Mouse (Mus musculus) layer of hippocampus, adult 2 months (tissue): ENCODE measurements at regions not wholly inside any gene's neighbourhood (a gene's known extent, or its start where the extent isn't known, plus 50 kb on each side); places are given as distances from the start of the nearest gene placed in this dataset.
A peak's percentile ranks its signal among the peaks of the same experiment; 100 is the strongest.

ENCODE experiments used
- DNase-seq, 2 experiments: peaks; one replicate each; pipeline ENCODE4 v3.0.0; 2022; ENCODE audit warnings: low spot score in 2 of 2
- H3K27ac ChIP-seq: fragments of 200-600 bp; 2 replicates; pipeline ENCODE4 v1.8.1; 2022
- H3K4me3 ChIP-seq: fragments of 200-600 bp; 2 replicates; pipeline ENCODE4 v1.8.1; 2022; ENCODE audit warnings: mild to moderate bottlenecking
- CTCF ChIP-seq: fragments of 200-600 bp; conservative IDR thresholded peaks from 2 replicates; pipeline ENCODE4 v1.8.1; 2022; ENCODE audit warnings: antibody characterized with exemption, mild to moderate bottlenecking, moderate library complexity

DNA sequence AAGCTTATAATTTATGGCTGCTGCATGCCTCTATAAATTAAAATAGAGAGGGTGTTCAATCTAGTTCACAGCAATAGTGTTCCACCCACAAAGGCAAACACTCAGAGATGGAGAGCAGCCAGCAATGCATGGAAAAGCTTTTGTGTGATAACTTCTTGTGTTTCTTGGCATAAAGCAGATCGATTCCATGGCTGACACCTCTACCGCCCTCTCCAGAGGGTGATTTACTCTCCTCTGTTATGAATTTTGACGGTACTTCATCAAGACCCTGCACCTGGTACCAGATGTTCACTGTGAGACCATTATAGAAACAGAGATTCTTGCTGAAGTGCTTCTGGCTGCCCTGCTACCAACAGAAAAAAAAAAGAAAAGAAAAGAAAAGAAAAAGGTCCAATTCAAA, 54.1 kb upstream of the Btc start:
- Histone ChIP-seq H3K4me3 (no peak overlapping the region), H3K27ac (no peak overlapping the region)
- no peak for TF ChIP-seq CTCF
- DNase-seq = no peak

DNA sequence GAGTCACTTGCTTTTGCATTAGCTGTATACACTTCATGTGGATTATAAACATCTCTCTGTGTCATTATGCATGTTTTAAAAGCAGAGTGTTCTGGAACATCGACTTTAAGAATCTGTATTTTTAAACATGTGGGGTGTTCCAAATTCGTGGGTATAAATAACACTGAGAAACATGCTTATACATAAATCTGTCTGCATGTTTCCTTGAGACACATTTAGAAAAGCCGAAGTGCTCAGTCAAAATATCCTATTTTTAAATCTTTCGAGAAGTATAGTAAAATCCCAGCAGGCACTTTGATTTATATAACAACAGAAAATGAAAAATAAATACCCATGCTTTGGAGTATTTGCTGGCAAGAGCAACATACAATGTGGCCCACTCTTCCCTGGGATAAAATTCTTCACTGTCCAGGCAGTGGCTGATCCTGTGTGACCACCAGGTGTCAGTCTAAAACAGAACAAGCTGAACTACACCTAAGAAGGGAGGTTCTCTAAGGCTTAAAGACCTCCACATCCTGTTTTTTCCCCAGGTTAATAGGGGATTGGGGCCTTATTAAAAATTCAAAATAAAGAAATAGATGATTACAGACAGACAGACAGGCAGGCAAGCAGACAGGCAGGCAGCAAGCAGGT, 52.4 kb upstream of the Parm1 start:
- peak; percentile 84 for TF ChIP-seq CTCF
- peak; percentile 19 to 46 for DNase-seq
- no peak overlapping the region for H3K27ac ChIP-seq
- no peak overlapping the region for H3K4me3 ChIP-seq
